ENCODE assay signal across 25 mouse cellular contexts in genomic region chrX:147326231-147326630, GRCm38 (mm10).
DNase-seq lines count a peak whose midpoint lies in the region; ATAC-seq and TF ChIP-seq lines count a peak whose summit lies in the region.
"Had no signal": no experiment of that assay in that cellular context is flagged by ENCODE, and none has a peak within 500 bp of the region (broad histone marks: within the 10 kb centered on the region; RNA-seq: fewer than 3 reads in every experiment).

No protein-coding gene starts in this region.

- H3K4me2 ChIP-seq in kidney, postnatal 0 days (ENCODE audit: low read length): no peak overlapping the region
- no peak overlapping the region for H3K4me2 ChIP-seq in kidney, embryonic 15.5 days
- no peak overlapping the region for H3K4me2 ChIP-seq in lung, embryonic 14.5 days
- H3K4me2 ChIP-seq: embryonic facial prominence, embryonic 12.5 days; embryonic facial prominence, embryonic 15.5 days; forebrain, embryonic 13.5 days; forebrain, embryonic 15.5 days had no signal

- H3K27ac ChIP-seq in kidney, postnatal 0 days: no peak overlapping the region
- no peak overlapping the region for H3K27ac ChIP-seq in kidney, embryonic 15.5 days
- no peak overlapping the region for H3K27ac ChIP-seq in lung, embryonic 14.5 days (ENCODE audit: low read depth)
- no peak overlapping the region for H3K27ac ChIP-seq in ES-E14 (ENCODE audit: insufficient read depth, low read depth, low read length, poor library complexity, severe bottlenecking)
- H3K27ac ChIP-seq in left cerebral cortex, adult 2 months: no peak overlapping the region
- H3K27ac ChIP-seq: embryonic facial prominence, embryonic 12.5 days; embryonic facial prominence, embryonic 15.5 days; forebrain, embryonic 13.5 days; forebrain, embryonic 15.5 days had no signal

- intact Hi-C loops in left cerebral cortex, adult 2 months (cut with DNase I): loop anchor here (5.0 kb wide), 2 partner anchors 46 to 59 kb away; no protein-coding TSS in a partner anchor

- H3K4me1 ChIP-seq in kidney, postnatal 0 days (replicated peaks; ENCODE audit: insufficient read depth, low read length): no peaks in the 10 kb centered on the region
- no peaks in the 10 kb centered on the region for H3K4me1 ChIP-seq in kidney, embryonic 15.5 days
- H3K4me1 ChIP-seq in lung, embryonic 14.5 days (ENCODE audit: insufficient read depth): no peaks in the 10 kb centered on the region
- H3K4me1 ChIP-seq in ES-E14 (ENCODE audit: control insufficient read depth in 2 of 2, insufficient read depth in 2 of 2, low read length in 2 of 2, poor library complexity in 1 of 2): no peaks in the 10 kb centered on the region
- H3K4me1 ChIP-seq: embryonic facial prominence, embryonic 12.5 days; embryonic facial prominence, embryonic 15.5 days; forebrain, embryonic 13.5 days; forebrain, embryonic 15.5 days had no signal

- in situ Hi-C loops in ES-E14 (cut with MboI; ENCODE audit: low sequenced_read_pairs in 2 of 2, unreplicated experiment in 2 of 2): no loop called here

- no peak overlapping the region for H3K4me3 ChIP-seq in kidney, postnatal 0 days (replicated peaks; ENCODE audit: low read depth, low read length)
- no peak overlapping the region for H3K4me3 ChIP-seq in kidney, embryonic 15.5 days (replicated peaks)
- H3K4me3 ChIP-seq in lung, embryonic 14.5 days (ENCODE audit: low read depth, low read length): no peak overlapping the region
- no peak overlapping the region for H3K4me3 ChIP-seq in ES-E14 (ENCODE audit: insufficient read depth in 1 of 2, low read depth in 1 of 2, low read length in 2 of 2, poor library complexity in 1 of 2, severe bottlenecking in 1 of 2)
- H3K4me3 ChIP-seq in left cerebral cortex, adult 2 months: no peak overlapping the region
- H3K4me3 ChIP-seq: embryonic facial prominence, embryonic 12.5 days; embryonic facial prominence, embryonic 15.5 days; erythroblast, embryonic 14.5 days; forebrain, embryonic 13.5 days; forebrain, embryonic 15.5 days had no signal

- TF ChIP-seq CTCF in kidney, postnatal 0 days (IDR thresholded peaks at IDR 0.05; ENCODE audit: low read depth): no peak
- TF ChIP-seq CTCF in lung, embryonic 14.5 days (IDR thresholded peaks at IDR 0.05; ENCODE audit: low read depth): no peak
- TF ChIP-seq CTCF in left cerebral cortex, adult 2 months (IDR thresholded peaks at IDR 0.05): no peak

- no peaks in the 10 kb centered on the region for H3K9me3 ChIP-seq in kidney, postnatal 0 days (replicated peaks; ENCODE audit: low read length)
- H3K9me3 ChIP-seq in kidney, embryonic 15.5 days (replicated peaks): no peaks in the 10 kb centered on the region
- no peaks in the 10 kb centered on the region for H3K9me3 ChIP-seq in lung, embryonic 14.5 days (ENCODE audit: low read depth, low read length)
- H3K9me3 ChIP-seq in ES-E14 (ENCODE audit: control insufficient read depth, insufficient read depth, low read depth, low read length): no peaks in the 10 kb centered on the region
- H3K9me3 ChIP-seq: embryonic facial prominence, embryonic 12.5 days; embryonic facial prominence, embryonic 15.5 days; forebrain, embryonic 13.5 days; forebrain, embryonic 15.5 days had no signal

- H3K27me3 ChIP-seq in kidney, postnatal 0 days (ENCODE audit: insufficient read depth, low read length): no peaks in the 10 kb centered on the region
- no peaks in the 10 kb centered on the region for H3K27me3 ChIP-seq in kidney, embryonic 15.5 days
- H3K27me3 ChIP-seq in lung, embryonic 14.5 days (ENCODE audit: insufficient read depth, low read length): no peaks in the 10 kb centered on the region
- H3K27me3 ChIP-seq: CH12.LX; embryonic facial prominence, embryonic 12.5 days; embryonic facial prominence, embryonic 15.5 days; forebrain, embryonic 13.5 days; forebrain, embryonic 15.5 days had no signal

- no peaks in the 10 kb centered on the region for H3K36me3 ChIP-seq in kidney, postnatal 0 days (ENCODE audit: insufficient read depth, low read length)
- no peaks in the 10 kb centered on the region for H3K36me3 ChIP-seq in kidney, embryonic 15.5 days
- H3K36me3 ChIP-seq in lung, embryonic 14.5 days (ENCODE audit: insufficient read depth): no peaks in the 10 kb centered on the region
- H3K36me3 ChIP-seq in ES-E14 (ENCODE audit: control insufficient read depth, insufficient read depth, low read length, poor library complexity, severe bottlenecking): no peaks in the 10 kb centered on the region
- H3K36me3 ChIP-seq: embryonic facial prominence, embryonic 12.5 days; embryonic facial prominence, embryonic 15.5 days; forebrain, embryonic 15.5 days had no signal

- peak; percentile 40 for DNase-seq in kidney, postnatal 0 days (ENCODE audit: low spot score)
- peak; percentile 2 for DNase-seq in lung, embryonic 14.5 days
- no peak for DNase-seq in lung, postnatal 10 days
- DNase-seq in ES-E14 (ENCODE audit: low read depth, low spot score): no peak
- no peak for DNase-seq in left cerebral cortex, adult 2 months (ENCODE audit: extremely low spot score in 1 of 2, low spot score in 2 of 2)
- DNase-seq in kidney, postnatal 25 days: no peak
- DNase-seq: adrenal gland, adult 2 months; adrenal gland, postnatal 10 days; adrenal gland, postnatal 25 days; B cell, adult 2 months; cerebellum, adult 11 months; cerebellum, adult 18-20 months; cerebellum, adult 8-10 months; cerebellum, adult 9-11 months; cerebellum, postnatal 36 days; embryo, embryonic 11 days; forebrain, postnatal 0 days had no signal

- no peak overlapping the region for H3K9ac ChIP-seq in kidney, postnatal 0 days (ENCODE audit: low read depth, low read length)
- H3K9ac ChIP-seq in kidney, embryonic 15.5 days: no peak overlapping the region
- no peak overlapping the region for H3K9ac ChIP-seq in lung, embryonic 14.5 days
- H3K9ac ChIP-seq in ES-E14 (ENCODE audit: insufficient read depth, low read depth, low read length, poor library complexity, severe bottlenecking): no peak overlapping the region
- H3K9ac ChIP-seq: embryonic facial prominence, embryonic 12.5 days; embryonic facial prominence, embryonic 15.5 days; forebrain, embryonic 13.5 days; forebrain, embryonic 15.5 days; forebrain, postnatal 0 days had no signal

- no peak for ATAC-seq in kidney, postnatal 0 days (replicated peaks; ENCODE audit: low FRiP score, low read depth)
- ATAC-seq in kidney, embryonic 15.5 days (replicated peaks; ENCODE audit: low FRiP score): no peak
- ATAC-seq in lung, embryonic 14.5 days (ENCODE audit: insufficient read depth): no peak
- ATAC-seq: CD4-positive, CD25-positive, alpha-beta regulatory T cell, adult 4 months; forebrain, embryonic 13.5 days; forebrain, embryonic 15.5 days; forebrain, postnatal 0 days had no signal

- WGBS in kidney, postnatal 0 days: 48% methylated on average over 1 of the region's 1 CpGs
- 53% methylated on average over 1 of the region's 1 CpGs for WGBS in kidney, embryonic 15.5 days
- 21% methylated on average over 1 of the region's 1 CpGs for WGBS in lung, embryonic 14.5 days

TF ChIP-seq in ES-E14, 5 proteins besides CTCF, POLR2A, EP300 and RAD21:
- TF ChIP-seq HCFC1 (IDR thresholded peaks at IDR 0.05; ENCODE audit: borderline replicate concordance, insufficient read depth, low read length) (no peak), MAFK (IDR thresholded peaks at IDR 0.05; ENCODE audit: insufficient read depth, low read depth, low read length) (0 out of 2 replicates have a peak, but pooled peaks have one; percentile 6)

Comparison
In these comparisons a context has a peak if more than half of its experiments do, and no peak if none do; other contexts are left out.
1. DNase-seq: peak in kidney, postnatal 0 days (single experiment) and lung, embryonic 14.5 days (single experiment); none in lung, postnatal 10 days (single experiment), ES-E14 (single experiment), left cerebral cortex, adult 2 months (0 of 2) and kidney, postnatal 25 days (0 of 2).